Mouse (Mus musculus) neutrophil, adult 5-6 weeks (primary cell): ENCODE data around the gene Ddx11. TPM values are rescaled to one million over a fixed set of nuclear protein-coding genes. Genes with fewer than 3 reads are reported as not detected.

Source experiments
- ATAC-seq: fragments of 151-379, 151-347 bp; 2 replicates; pipeline ENCODE4 v1.8.0; 2017; ENCODE audit warnings: mild to moderate bottlenecking, moderate TSS enrichment; ENCODE audit not compliant: insufficient number of reproducible peaks, poor library complexity, low FRiP score, severe bottlenecking; ENCODE audit errors: extremely low read depth
- total RNA-seq: library from RNA; stranded (forward); fragments of 200-1000 nt; gene quantifications from 2 replicates; pipeline ENCODE4 v1.2.3, GENCODE M21; 2017

Ddx11 gene
- total RNA-seq = 13.7 and 16.6 TPM in 2 replicates

- peak; percentile 76 for ATAC-seq
Measured at GRCm38 (mm10) chr17:66123066-66123815, at the start of gene Ddx11. Gene Ddx11, plus strand, starts transcription at chr17:66123520.

GRCm38 (mm10) chr17:66073971-66074370, 49.3 kb upstream of the Ddx11 start:
- no peak for ATAC-seq

GRCm38 (mm10) chr17:66075827-66076173, 47.5 kb upstream of the Ddx11 start:
- no peak for ATAC-seq

DNA sequence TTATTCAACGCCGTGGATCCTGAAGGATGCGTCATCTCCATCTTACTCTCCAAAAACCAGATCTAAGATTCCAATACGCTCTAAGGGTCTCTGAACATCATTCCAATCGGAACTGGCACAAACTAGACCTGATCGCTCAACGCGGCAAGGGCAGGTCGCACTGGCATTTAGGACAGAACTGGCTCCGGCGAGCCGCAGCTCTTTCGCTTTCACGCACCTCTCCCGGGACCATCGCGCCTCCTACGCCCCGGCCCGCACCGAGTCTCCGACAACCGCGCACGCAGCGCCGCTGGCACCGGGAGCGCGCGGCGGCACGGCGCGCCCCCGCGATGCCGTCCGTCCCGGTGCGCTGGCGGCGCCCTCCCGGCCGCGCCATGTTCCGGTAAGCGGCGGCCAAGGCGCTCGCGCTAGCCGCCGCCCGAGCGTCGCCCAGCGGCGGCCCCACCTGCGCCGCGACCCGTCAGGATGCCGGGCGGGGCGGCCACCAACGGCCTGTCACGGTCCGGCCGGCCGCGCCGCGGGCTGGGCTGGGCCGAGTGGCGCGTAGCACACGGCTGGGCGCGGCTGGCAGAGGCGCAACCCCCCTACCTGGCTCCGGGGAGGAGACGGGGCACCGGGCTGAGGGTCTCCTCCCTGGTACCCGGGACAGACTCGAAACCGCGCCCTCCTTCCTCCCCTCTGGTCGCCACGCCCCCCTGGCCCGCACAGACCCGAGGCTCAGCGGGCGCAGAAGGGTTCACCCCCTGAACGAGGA, 47.0 kb upstream of the Ddx11 start:
- ATAC-seq = peak; percentile 62; the same call in 1 of the 2 replicates

GRCm38 (mm10) chr17:66076934-66077333, 46.4 kb upstream of the Ddx11 start, which contains the start of gene Ankrd12:
Gene Ankrd12, minus strand, starts transcription at chr17:66077089.
- peak; percentile 73 for ATAC-seq

GRCm38 (mm10) chr17:66077437-66077850, 45.9 kb upstream of the Ddx11 start:
- ATAC-seq = 0 out of 2 replicates have a peak, but pooled peaks have one; percentile 4

GRCm38 (mm10) chr17:66084486-66084885, 38.8 kb upstream of the Ddx11 start:
- no peak for ATAC-seq

DNA sequence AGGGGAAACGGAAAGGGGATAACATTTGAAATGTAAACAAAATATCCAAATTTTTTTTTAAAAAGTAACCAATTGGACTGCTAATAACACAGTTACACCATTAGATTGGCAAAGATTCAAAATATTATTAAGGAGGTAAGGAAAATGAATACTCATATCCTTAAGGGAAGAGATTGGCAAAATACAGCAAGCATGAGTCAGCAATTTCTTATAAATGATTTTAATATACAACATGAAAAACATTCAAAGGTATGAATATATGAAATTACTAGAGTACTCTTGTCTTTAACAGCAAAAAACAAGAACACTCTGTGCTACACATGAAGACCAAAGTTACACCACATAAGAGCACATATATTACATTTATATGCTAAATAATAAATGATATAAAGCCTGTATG, 38.3 kb upstream of the Ddx11 start:
- ATAC-seq = no peak

DNA sequence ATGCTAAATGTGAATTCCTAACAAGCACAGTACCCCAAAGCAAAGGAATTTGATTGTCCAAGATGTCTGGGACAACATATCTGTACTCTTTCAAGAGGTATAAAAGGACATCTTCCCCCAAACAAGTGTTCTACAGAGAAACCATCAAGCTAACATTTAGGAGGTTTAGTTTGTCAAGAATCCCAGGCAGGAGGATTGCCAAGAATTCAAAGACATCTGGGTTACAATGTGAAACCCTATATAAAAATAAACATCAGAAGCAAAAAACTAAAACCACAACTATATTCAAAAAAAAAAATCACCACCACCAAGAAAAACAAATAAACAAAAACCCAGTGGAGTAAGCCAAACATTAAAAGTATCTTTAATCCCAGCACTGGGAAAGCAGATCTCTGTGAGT, 33.1 kb upstream of the Ddx11 start:
- ATAC-seq = no peak

GRCm38 (mm10) chr17:66091392-66091791, 31.9 kb upstream of the Ddx11 start:
- ATAC-seq = no peak

GRCm38 (mm10) chr17:66092065-66092464, 31.3 kb upstream of the Ddx11 start:
- ATAC-seq = no peak

- no peak for ATAC-seq
Measured at GRCm38 (mm10) chr17:66092664-66093063, 30.7 kb upstream of the Ddx11 start.

DNA sequence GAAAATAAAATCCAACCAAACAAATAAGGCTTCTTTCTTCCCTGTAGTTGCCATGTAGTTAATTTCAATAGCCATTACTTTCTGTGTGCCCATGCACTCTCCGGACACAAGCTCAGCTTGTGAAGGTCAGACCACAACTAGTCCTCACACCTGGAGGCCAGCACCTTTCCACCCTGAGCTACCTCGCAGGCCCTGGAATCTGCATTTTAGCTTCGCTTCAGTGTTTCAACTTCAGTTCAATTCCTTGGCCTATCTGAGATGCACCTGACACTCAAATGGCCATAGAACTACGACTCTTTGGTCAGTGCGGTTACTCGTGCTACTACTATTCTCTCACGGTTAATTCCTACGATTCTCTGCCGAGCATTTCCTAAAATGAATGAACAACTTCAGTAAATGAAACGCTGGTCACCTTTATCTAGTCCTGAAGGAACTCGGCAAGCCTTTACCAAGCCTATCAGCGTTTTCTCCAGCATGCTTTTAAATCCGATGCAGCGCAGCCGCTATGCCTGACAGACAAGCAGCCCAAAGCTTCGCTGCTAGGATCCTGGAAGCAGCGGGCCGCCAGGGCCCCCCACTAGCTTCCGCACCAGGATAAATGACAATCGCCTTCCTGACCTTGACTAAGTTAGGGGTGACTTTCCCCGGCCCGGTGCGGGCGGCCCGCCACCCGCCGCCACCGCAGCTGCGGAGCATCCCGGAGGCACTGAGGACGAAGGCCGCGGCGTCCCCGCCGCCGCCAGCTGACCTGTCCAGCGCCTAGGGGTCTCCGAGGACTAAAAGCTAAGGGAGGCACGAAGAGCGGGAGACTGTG, 22.5 kb upstream of the Ddx11 start:
- ATAC-seq = no peak

DNA sequence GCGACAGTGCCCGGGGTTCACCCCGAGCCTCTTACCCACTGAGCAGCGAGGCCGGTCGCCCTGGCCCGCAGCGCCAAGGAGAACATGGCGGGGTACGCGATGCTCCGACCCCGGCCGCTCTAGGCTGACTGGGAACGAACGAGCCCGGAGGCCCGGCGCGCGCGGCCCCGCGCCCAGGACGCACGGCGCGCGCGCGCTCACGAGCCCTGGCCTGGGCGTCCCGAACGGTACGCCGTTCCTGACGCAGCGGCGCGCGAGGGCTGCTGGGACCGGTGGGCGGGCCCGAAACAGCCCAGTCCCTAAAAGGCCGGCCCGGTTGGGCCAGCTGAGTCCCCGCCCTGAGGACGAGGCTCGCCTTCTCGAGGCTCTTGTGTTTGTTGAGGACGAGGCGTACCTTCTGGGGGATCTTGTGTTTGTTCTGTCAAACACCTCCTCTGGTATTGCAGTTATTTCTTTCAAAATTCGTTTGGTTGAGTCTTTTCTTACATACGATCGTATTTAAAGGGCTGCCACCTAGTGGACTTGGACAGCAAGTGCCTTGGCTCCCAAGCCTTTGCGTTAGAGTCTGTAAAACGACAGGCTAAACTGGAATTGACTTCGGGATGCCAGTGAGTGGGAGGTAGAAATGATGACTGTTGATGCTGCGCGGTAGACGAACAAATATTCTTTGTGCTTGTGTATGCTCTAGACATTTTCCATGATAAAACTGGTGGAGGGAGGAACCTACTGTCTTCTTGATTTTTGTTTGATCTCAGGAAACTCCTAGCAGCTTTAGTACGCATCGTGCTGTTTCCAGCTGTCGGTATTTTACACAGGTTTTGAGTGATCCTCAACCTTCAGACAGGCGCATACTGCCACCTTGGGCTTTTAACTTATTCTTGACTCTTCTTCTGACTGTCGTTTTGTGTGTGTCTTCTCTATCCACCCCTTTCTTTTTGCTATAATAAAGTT, 21.7 kb upstream of the Ddx11 start, which contains the start of gene Ndufv2:
Gene Ndufv2 (minus strand): TSS at position 180 of the 951 bp plus-strand sequence.
- peak; percentile 97 for ATAC-seq

DNA sequence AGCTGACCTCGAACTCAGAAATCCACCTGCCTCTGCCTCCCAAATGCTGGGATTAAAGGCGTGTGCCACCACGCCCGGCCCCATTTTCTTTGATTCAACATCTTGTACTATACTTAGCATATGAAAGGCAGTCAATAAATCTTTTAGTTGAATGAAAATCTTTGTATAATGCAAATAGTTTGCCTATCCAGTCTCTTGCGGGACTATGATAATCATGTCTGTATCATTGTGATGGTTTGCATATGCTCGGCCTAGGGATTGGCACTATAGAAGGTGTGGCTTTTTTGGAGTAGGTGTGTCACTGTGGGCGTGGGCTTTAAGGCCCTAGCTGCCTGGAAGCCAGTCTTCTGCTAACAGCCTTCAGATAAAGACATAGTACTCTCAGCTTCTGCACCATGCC, 19.2 kb upstream of the Ddx11 start:
- no peak for ATAC-seq

DNA sequence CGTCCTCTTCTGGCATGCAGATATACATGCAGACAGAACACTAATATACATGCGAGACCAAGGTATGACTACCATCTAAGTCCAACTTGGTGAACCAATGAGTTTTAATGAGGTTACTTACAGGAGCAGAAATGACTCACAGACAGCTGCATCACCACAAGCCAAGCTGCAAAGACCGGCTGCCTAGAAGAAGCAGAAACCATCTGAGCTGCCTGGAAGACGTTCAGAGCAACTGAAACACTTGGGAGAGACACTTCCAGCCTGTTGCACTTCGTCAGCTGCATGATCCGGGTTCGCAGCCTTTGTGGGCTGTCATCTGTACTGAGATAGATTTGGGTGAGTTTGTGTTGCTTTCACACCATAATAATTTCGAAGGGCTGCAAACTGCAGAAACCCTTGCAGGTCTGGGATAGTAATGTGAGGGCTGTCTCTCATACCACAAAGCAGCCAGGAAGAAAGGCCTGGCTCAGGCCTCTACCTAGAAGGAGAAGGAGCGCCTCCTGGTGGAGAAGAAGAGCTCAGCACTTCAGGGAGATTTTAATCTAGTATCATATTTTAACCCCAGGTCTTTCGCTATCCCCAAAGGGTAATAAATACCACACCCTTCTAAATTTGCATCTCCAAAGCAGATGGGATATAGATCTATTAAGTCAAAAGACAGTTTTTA, 16.6 kb upstream of the Ddx11 start:
- ATAC-seq = peak; percentile 65

DNA sequence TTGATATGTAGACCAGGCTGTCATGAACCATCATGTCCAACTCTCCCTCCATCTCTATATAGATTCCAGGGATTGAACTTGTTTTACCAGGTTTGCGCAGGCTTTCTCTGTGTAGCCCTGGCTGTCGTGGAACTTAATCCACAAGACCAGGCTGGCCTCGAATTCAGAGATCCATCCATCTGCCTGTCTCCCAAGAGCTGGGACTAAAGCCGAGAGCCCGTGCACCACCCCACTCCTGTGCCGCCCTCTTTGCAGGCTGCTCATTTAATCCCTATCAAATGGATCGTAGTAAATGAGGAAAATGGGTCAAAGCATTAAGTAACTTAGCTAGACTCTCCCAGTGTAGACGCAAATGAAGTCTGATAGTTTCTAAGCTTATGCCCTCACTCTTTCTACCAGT, 15.9 kb upstream of the Ddx11 start:
- no peak for ATAC-seq

DNA sequence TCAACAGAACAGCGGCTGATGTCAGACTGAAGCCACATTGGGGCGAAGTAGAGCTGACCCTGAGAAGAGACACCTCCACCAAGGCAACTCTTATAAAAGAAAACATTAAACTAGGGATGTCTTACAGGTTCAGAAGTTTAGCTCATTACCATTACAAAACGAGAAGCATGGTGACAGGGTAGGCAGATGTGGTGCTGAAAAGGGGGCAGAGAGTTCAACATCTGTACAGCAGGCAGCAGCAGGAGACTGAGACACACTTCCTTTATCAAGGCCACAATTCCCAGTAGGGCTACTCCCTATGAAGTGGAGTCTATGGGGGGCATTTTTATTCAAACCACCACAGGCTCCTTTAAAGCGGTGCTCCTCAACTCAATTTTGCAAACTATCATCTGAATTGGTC, 15.1 kb upstream of the Ddx11 start:
- no peak for ATAC-seq
